In genomic region chr6:125353655-125354054, GRCm38 (mm10) we compare ENCODE assay signal across 12 mouse cellular contexts. TPM values are rescaled to one million over a fixed set of nuclear protein-coding genes. Genes with fewer than 3 reads are reported as not detected.
DNase-seq lines count a peak whose midpoint lies in the region; ATAC-seq and TF ChIP-seq lines count a peak whose summit lies in the region.
"Had no signal": no experiment of that assay in that cellular context is flagged by ENCODE, and none has a peak within 500 bp of the region (broad histone marks: within the 10 kb centered on the region; RNA-seq: fewer than 3 reads in every experiment).

No protein-coding gene starts in this region.

- WGBS in heart, embryonic 13.5 days, result 61% methylated on average over 4 of the region's 4 CpGs
- 20% methylated on average over 4 of the region's 4 CpGs for WGBS in liver, embryonic 15.5 days (ENCODE audit: insufficient replicate concordance)

- TF ChIP-seq POLR2A in testis, adult 2 months (IDR thresholded peaks at IDR 0.05; ENCODE audit: control insufficient read depth, low read depth, low read length), result no peak

- H3K4me1 ChIP-seq in heart, embryonic 13.5 days, result peaks cover 75% of the 10 kb centered on the region
- H3K4me1 ChIP-seq in testis, adult 2 months (ENCODE audit: control insufficient read depth, insufficient read depth, low read length), result peaks cover 35% of the 10 kb centered on the region
- H3K4me1 ChIP-seq in liver, embryonic 15.5 days (replicated peaks), result peaks cover 61% of the 10 kb centered on the region

- H3K4me3 ChIP-seq in heart, embryonic 13.5 days, result no peak overlapping the region
- no peak overlapping the region for H3K4me3 ChIP-seq in testis, adult 2 months (ENCODE audit: control insufficient read depth, low read depth, low read length)
- H3K4me3 ChIP-seq in liver, embryonic 15.5 days (replicated peaks), result 0 out of 2 replicates have a peak overlapping the region, but pooled peaks have one; percentile 7

- H3K27me3 ChIP-seq in heart, embryonic 13.5 days (replicated peaks), result no peaks in the 10 kb centered on the region; the same call in 1 of the 2 replicates
- H3K27me3 ChIP-seq in testis, adult 2 months (ENCODE audit: control insufficient read depth, insufficient read depth, low read length), result no peaks in the 10 kb centered on the region
- peaks cover 15% of the 10 kb centered on the region; the same call in 1 of the 2 replicates for H3K27me3 ChIP-seq in liver, embryonic 15.5 days

- no peak for DNase-seq in heart, postnatal 4 days
- no peak for DNase-seq in testis, postnatal 14 days (ENCODE audit: low spot score)
- DNase-seq in ovary, adult 18-20 months (ENCODE audit: low spot score), result no peak
- DNase-seq in urinary bladder, postnatal 10 days (ENCODE audit: low spot score), result no peak
- no peak for DNase-seq in frontal cortex, postnatal 14 days (ENCODE audit: low spot score in 2 of 2)
- DNase-seq: gastrocnemius, postnatal 10 days; layer of hippocampus, adult 9-11 months; right cerebral cortex, postnatal 25 days had no signal

- H3K27ac ChIP-seq in heart, embryonic 13.5 days (replicated peaks), result peak overlapping the region; percentile 78
- H3K27ac ChIP-seq in testis, adult 2 months (ENCODE audit: control insufficient read depth, insufficient read depth, low read depth, low read length), result peak overlapping the region; percentile 28; the same call in 1 of the 2 replicates
- 0 out of 2 replicates have a peak overlapping the region, but pooled peaks have one; percentile 9 for H3K27ac ChIP-seq in liver, embryonic 15.5 days (replicated peaks)

- peak overlapping the region; percentile 60 for H3K4me2 ChIP-seq in heart, embryonic 13.5 days
- peak overlapping the region; percentile 71 for H3K4me2 ChIP-seq in liver, embryonic 15.5 days

- H3K9me3 ChIP-seq in heart, embryonic 13.5 days, result no peaks in the 10 kb centered on the region
- H3K9me3 ChIP-seq in liver, embryonic 15.5 days (replicated peaks), result no peaks in the 10 kb centered on the region

- no peak overlapping the region for H3K9ac ChIP-seq in heart, embryonic 13.5 days
- no peak overlapping the region for H3K9ac ChIP-seq in liver, embryonic 15.5 days

- ATAC-seq in heart, embryonic 13.5 days (ENCODE audit: extremely low read depth, insufficient number of reproducible peaks, low FRiP score, low TSS enrichment), result no peak
- no peak for ATAC-seq in liver, embryonic 15.5 days (ENCODE audit: insufficient read depth)

- no peak for TF ChIP-seq CTCF in testis, adult 2 months (IDR thresholded peaks at IDR 0.05; ENCODE audit: control insufficient read depth, insufficient read depth, insufficient replicate concordance, low read depth, low read length)

- peaks cover 19% of the 10 kb centered on the region for H3K36me3 ChIP-seq in heart, embryonic 13.5 days
- H3K36me3 ChIP-seq in testis, adult 2 months (ENCODE audit: control insufficient read depth, insufficient read depth, low read length), result no peaks in the 10 kb centered on the region
- H3K36me3 ChIP-seq in liver, embryonic 15.5 days (replicated peaks), result peaks cover 17% of the 10 kb centered on the region

RNA-seq across cellular contexts. Expression of gene Tnfrsf1a, which starts 4.5 kb away (rescaled TPM):
- polyA plus RNA-seq in heart, embryonic 13.5 days (2015; fragmentation: Nextera tagmentation; extraction: Ambion mirVana), result 39.0 and 43.8 TPM in 2 replicates
- 10 to 100 TPM; 63.3 to 65.2 TPM for total RNA-seq in heart, postnatal 4 days (2021)
- 18.2 and 21.0 TPM in 2 replicates for polyA plus RNA-seq in testis, adult 2 months (2012; rRNA removed)
- polyA plus RNA-seq in liver, embryonic 15.5 days (2015; fragmentation: Nextera tagmentation; extraction: Ambion mirVana), result 29.4 and 31.0 TPM in 2 replicates

RNA-seq across cellular contexts. Expression of gene Plekhg6, which starts 26.9 kb away (rescaled TPM):
- 0.10 and 0.11 TPM in 2 replicates for polyA plus RNA-seq in heart, embryonic 13.5 days (2015; fragmentation: Nextera tagmentation; extraction: Ambion mirVana)
- not detected for total RNA-seq in heart, postnatal 4 days (2021)
- 0.11 and 0.46 TPM in 2 replicates for polyA plus RNA-seq in testis, adult 2 months (2012; rRNA removed)
- 0.70 and 0.86 TPM in 2 replicates for polyA plus RNA-seq in liver, embryonic 15.5 days (2015; fragmentation: Nextera tagmentation; extraction: Ambion mirVana)
- total RNA-seq: monocyte, adult 5-6 weeks had no signal

RNA-seq across cellular contexts. Expression of gene Scnn1a, which starts 33.2 kb away (rescaled TPM):
- 0.63 and 0.69 TPM in 2 replicates for polyA plus RNA-seq in heart, embryonic 13.5 days (2015; fragmentation: Nextera tagmentation; extraction: Ambion mirVana)
- 1 to 10 TPM in 1 of 2 experiments, under 1 TPM in 1; 0.83 to 1.1 TPM for total RNA-seq in heart, postnatal 4 days (2021)
- 0.44 and 1.4 TPM in 2 replicates for polyA plus RNA-seq in testis, adult 2 months (2012; rRNA removed)
- polyA plus RNA-seq in liver, embryonic 15.5 days (2015; fragmentation: Nextera tagmentation; extraction: Ambion mirVana), result 0.64 and 0.79 TPM in 2 replicates

RNA-seq across cellular contexts. Expression of gene Ltbr, which starts 40.0 kb away (rescaled TPM):
- 42.9 and 43.5 TPM in 2 replicates for polyA plus RNA-seq in heart, embryonic 13.5 days (2015; fragmentation: Nextera tagmentation; extraction: Ambion mirVana)
- total RNA-seq in heart, postnatal 4 days (2021), result 10 to 100 TPM; 49.2 to 53.7 TPM
- polyA plus RNA-seq in testis, adult 2 months (2012; rRNA removed), result 10.9 and 11.2 TPM in 2 replicates
- 20.6 and 25.1 TPM in 2 replicates for polyA plus RNA-seq in liver, embryonic 15.5 days (2015; fragmentation: Nextera tagmentation; extraction: Ambion mirVana)

Comparison
In these comparisons a context has a peak if more than half of its experiments do, and no peak if none do; other contexts are left out.
1. H3K27ac ChIP-seq: peak in every context shown above with its lines; median percentile 78 in heart, embryonic 13.5 days; 28 in testis, adult 2 months; 9 in liver, embryonic 15.5 days.